Mouse (Mus musculus) C2C12 (cell line): ENCODE measurements around the gene Naaladl1. TPM values are rescaled to one million over a fixed set of nuclear protein-coding genes. Genes with fewer than 3 reads are reported as not detected.

Experiments used
- H3K27me3 ChIP-seq: one replicate; pipeline ENCODE4 v1.6.1; 2011; ENCODE audit not compliant: control insufficient read depth, insufficient read depth, insufficient read length
- H3K36me3 ChIP-seq: one replicate; pipeline ENCODE4 v1.6.1; 2011; ENCODE audit not compliant: control insufficient read depth, insufficient read depth
- H3K4me3 ChIP-seq: one replicate; pipeline ENCODE4 v1.5.1; 2011; ENCODE audit warnings: mild to moderate bottlenecking, control low read depth; ENCODE audit not compliant: poor library complexity, insufficient read depth, severe bottlenecking
- H3K79me2 ChIP-seq: one replicate; pipeline ENCODE4 v1.6.1; 2011; ENCODE audit not compliant: control insufficient read depth, insufficient read depth
- H3K79me3 ChIP-seq: one replicate; pipeline ENCODE4 v1.6.1; 2011; ENCODE audit warnings: low read depth, control low read depth
- H3ac ChIP-seq: one replicate; pipeline ENCODE3; 2011; ENCODE audit warnings: low read depth; ENCODE audit not compliant: control insufficient read depth, insufficient read length
- CEBPB ChIP-seq: IDR thresholded peaks from one replicate; pipeline ENCODE4 v1.6.1; 2011; ENCODE audit warnings: low read depth, mild to moderate bottlenecking, control low read depth, moderate library complexity
- CTCF ChIP-seq: IDR thresholded peaks from one replicate; pipeline ENCODE4 v1.5.1; 2011; ENCODE audit not compliant: control insufficient read depth, insufficient read depth, insufficient read length
- FOSL1 ChIP-seq: IDR thresholded peaks from one replicate; pipeline ENCODE4 v1.8.0; 2011; ENCODE audit warnings: mild to moderate bottlenecking, low read length; ENCODE audit not compliant: poor library complexity, insufficient read depth, severe bottlenecking
- MAX ChIP-seq: IDR thresholded peaks from one replicate; pipeline ENCODE4 v1.6.1; 2011; ENCODE audit warnings: mild to moderate bottlenecking, control low read depth
- MYOD1 ChIP-seq: IDR thresholded peaks from one replicate; pipeline ENCODE4 v1.6.1; 2011; ENCODE audit warnings: low read depth; ENCODE audit not compliant: control insufficient read depth, insufficient read length
- MYOG ChIP-seq: IDR thresholded peaks from one replicate; pipeline ENCODE4 v1.6.1; 2011; ENCODE audit not compliant: control insufficient read depth, insufficient read length; ENCODE audit errors: extremely low read depth
- USF1 ChIP-seq: IDR thresholded peaks from one replicate; pipeline ENCODE4 v1.6.1; 2011; ENCODE audit warnings: low read depth, mild to moderate bottlenecking, control low read depth, moderate library complexity
- polyA plus RNA-seq: library from polyadenylated mRNA; unstranded; fragments of >200 nt; fragmentation: generic; extraction: Trizol; gene quantifications from one replicate; pipeline ENCODE4 v1.2.1, GENCODE M21; 2012; ENCODE audit warnings: missing spikeins

Gene Naaladl1
- polyA plus RNA-seq, 1 experiment, result 0.16 TPM

DNA sequence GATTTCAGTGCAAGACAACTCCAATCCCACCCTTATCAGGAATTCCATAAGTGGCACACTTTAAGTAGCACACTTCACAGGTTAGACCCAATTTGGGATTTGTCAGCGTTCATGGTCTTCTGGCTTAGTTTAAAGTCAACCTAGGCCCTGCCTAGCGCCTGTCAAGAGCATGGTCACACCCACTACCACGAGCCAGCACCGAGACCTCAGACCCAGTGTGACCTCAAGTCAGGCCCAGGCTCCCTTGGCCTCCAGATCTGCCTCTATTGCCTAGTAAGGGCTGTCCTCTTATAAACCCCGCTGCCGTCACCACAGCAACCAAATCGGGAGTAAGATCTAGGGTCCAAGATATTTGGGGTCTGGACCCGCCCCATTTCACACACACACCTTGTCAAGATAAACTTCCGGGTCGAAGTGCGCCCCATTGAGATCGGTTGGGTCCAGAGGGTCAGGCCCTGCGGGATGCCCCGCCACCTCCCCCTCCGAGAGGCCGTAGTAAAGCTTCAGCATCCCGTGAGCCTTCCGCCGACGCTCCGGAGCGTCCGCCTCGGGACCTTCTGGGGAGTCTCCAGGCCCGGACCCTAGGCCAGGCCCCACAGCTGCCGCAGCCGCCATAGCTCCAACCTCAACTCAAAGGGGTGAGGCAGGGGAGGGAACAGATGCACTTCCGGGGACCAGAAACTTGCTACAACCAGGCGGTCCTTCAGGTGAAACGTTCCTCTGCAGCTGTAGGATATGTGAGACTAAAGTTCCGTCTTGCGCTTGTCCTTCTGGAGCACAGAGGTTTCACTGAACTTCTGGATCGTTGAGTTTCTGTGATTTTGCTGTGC, 28.8 kb upstream of the Naaladl1 start, which contains the start of gene Vps51:
Gene Vps51, minus strand, starts transcription at position 668 of the 830 bp plus-strand sequence.
- no peak for TF ChIP-seq CTCF
- TF ChIP-seq MYOD1, result peak; percentile 37
- peak; percentile 88 for TF ChIP-seq MAX
- no peak for TF ChIP-seq MYOG
- H3K27me3 ChIP-seq, result no peaks in the 10 kb centered on the region
- H3K79me2 ChIP-seq, result peaks cover 28% of the 10 kb centered on the region
- H3ac ChIP-seq, result peak within 1 kb of the TSS; percentile 87
- H3K4me3 ChIP-seq, result peak within 1 kb of the TSS; percentile 83
- peaks cover 7% of the 10 kb centered on the region for H3K79me3 ChIP-seq
- peaks cover 14% of the 10 kb centered on the region for H3K36me3 ChIP-seq

DNA sequence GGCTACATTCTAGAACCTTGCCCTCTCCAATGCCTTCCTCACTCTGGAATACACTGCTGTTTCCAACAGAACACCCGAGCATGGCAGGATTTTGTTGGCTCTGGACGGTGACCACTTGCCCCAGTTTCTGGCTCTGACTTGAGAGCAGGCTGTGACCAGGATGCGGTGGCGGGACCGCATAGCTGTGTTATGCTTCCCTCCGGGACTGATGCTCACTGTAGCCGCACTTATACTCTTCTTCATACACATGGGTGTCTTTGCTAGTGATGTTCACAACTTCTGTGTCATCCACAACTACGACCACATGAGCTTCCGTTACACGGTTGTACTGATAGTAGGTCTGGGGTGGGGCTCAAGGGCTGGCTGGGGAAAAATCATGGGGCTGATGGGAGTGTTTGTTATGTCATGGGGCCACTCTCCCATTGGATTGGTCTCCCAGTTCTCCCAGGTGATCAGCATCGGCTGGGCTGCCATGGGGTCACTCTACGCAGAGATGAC, 25.6 kb upstream of the Naaladl1 start, which contains the start of gene Tmem262:
Gene Tmem262, plus strand, starts transcription at position 51 of the 498 bp plus-strand sequence.
- no peak within 1 kb of the TSS for H3ac ChIP-seq
- TF ChIP-seq MAX (no peak), MYOD1 (no peak), CTCF (no peak), USF1 (no peak), FOSL1 (no peak), MYOG (no peak), CEBPB (no peak)
- H3K27me3 ChIP-seq, result no peaks in the 10 kb centered on the region
- H3K36me3 ChIP-seq, result peaks cover 19% of the 10 kb centered on the region
- H3K4me3 ChIP-seq, result no peak within 1 kb of the TSS
- H3K79me3 ChIP-seq, result peaks cover 24% of the 10 kb centered on the region
- peaks cover 41% of the 10 kb centered on the region for H3K79me2 ChIP-seq

DNA sequence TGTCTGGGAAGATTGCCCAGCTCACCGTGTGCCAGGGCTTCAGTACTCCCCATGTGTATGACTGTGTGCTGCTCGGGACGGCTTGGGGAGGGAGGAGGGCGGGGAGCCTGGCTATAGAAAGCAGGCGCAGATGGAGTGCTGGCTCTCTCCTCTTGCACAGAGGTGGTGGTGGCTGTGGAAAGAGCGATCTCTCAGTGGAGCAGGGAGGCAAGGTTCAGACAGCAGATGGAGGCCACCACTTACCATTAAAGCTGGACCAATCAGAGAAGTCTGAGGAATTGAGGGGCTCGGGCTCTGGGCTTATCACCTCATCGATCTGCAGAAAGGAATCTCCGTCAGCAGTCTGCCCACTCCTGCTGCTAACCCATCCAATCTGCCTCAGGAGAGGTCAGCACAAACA, 23.4 kb upstream of the Naaladl1 start, which contains the start of gene Gm28374:
Gene Gm28374, minus strand, starts transcription at position 101 of the 400 bp plus-strand sequence.
- TF ChIP-seq FOSL1, result no peak
- no peak for TF ChIP-seq MYOG
- TF ChIP-seq CTCF, result no peak
- no peak for TF ChIP-seq MYOD1
- no peak for TF ChIP-seq USF1
- TF ChIP-seq CEBPB, result no peak
- TF ChIP-seq MAX, result no peak
- Histone ChIP-seq H3K4me3 (no peak within 1 kb of the TSS), H3K27me3 (no peaks in the 10 kb centered on the region), H3K36me3 (peaks cover 30% of the 10 kb centered on the region), H3K79me2 (peaks cover 45% of the 10 kb centered on the region), H3K79me3 (peaks cover 27% of the 10 kb centered on the region), H3ac (no peak within 1 kb of the TSS)

DNA sequence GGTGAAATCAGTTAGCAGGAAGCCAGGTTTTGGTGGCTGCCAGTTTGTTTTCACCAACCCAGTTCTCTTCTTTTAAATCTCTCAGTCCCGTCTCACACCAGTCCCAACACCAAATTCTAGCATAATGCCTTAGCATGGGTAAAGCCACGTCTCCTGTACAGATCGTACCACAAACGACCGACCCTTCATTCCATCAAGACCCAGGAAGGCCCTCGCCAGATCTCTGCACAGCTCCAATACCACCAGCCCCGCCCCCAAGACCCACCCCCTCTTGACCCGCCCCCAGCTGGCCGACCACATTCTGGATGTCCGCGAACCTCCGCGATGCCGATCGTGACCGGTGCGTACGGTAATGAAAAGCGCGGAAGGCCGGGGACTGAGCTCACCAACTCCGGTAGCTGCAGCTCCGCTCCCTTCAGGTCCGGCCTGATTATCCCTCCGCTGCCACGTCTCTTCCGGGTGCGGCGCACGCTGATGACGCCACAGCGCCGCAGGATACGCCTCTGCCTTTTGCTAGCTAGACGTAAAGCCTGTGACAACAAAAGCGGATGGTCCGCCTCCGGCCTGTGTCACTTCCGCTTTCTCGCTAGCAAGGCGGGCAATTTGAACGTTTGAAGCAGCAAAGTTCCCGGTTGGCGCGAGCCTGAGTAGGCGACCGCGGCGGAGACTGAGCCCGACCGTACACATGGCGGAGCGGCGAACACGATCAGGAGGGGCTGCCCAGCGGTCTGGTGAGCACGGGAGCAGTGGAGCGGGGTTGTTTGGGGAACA, 20.9 kb upstream of the Naaladl1 start, which contains the start of the genes Zfpl1 and Cdca5:
Gene Zfpl1, minus strand, starts transcription at position 479 of the 771 bp plus-strand sequence.
Gene Cdca5, plus strand, starts transcription at position 506 of the 771 bp plus-strand sequence.
- Histone ChIP-seq H3K4me3 (peak within 1 kb of the TSS; percentile 98), H3ac (peak within 1 kb of the TSS; percentile 96), H3K79me3 (peaks cover 36% of the 10 kb centered on the region), H3K27me3 (no peaks in the 10 kb centered on the region), H3K36me3 (peaks cover 49% of the 10 kb centered on the region), H3K79me2 (peaks cover 70% of the 10 kb centered on the region)
- TF ChIP-seq MAX, result peak; percentile 60
- no peak for TF ChIP-seq USF1

DNA sequence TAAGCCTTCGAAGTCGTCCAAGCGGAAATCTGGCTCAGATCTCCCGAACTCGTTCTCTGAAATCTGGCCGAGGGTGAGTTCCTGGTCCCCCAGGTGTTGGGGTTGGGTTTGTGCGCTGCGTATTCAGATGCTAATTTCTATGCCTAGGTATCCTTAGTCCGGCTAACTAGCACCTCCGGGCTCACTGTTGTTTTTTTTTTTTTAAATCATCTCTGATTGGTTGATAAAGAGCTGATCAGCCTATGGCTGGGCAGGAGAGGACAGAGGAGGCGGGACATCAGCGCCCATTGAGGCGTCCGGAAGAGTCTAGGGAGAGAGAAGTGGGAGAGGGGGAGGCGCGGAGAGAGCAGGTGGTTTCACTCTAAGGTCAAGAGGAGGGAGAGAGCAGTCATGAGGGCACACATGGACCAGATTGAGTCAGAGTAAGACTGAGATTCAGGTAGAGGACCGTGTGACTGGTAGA, 20.1 kb upstream of the Naaladl1 start:
- TF ChIP-seq CEBPB, result no peak
- TF ChIP-seq MYOG, result no peak
- TF ChIP-seq USF1, result no peak
- TF ChIP-seq FOSL1, result no peak
- TF ChIP-seq MAX, result no peak
- TF ChIP-seq MYOD1, result no peak
- no peak for TF ChIP-seq CTCF
- Histone ChIP-seq H3K79me2 (peaks cover 77% of the 10 kb centered on the region), H3K36me3 (peaks cover 54% of the 10 kb centered on the region), H3K27me3 (no peaks in the 10 kb centered on the region), H3K79me3 (peaks cover 37% of the 10 kb centered on the region), H3ac (peak overlapping the region; percentile 96), H3K4me3 (peak overlapping the region; percentile 98)
